Mouse (Mus musculus): ENCODE data around the gene Hcfc1r1. TPM values are rescaled to one million over a fixed set of nuclear protein-coding genes. Genes with fewer than 3 reads are reported as not detected.

Hcfc1r1 gene
- polyA plus RNA-seq, 1 experiment: 146 TPM

DNA sequence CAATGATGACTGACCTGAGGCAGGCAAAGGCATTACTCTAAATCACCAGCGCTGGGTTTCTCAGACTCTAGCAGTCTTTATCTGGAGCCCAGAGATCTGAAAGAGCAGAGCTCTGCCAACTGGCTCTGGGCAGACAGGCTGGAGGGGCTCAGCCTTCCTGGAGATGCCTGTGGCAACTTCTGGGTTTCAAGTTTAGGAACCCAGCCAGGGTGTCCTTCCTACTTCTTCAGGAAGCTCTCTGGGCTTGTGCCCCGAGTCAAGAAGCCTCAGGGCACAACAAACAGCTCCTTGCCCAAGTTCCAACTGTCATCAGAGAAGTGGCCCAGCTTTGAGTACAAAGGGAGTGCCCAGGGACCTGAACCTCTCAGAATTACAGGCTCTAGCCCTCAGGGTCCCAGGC lies 19.0 kb upstream of the Hcfc1r1 start:
- H3K27ac ChIP-seq (ENCODE audit: insufficient read depth, low read length): no peak overlapping the region
- H3K4me3 ChIP-seq (ENCODE audit: insufficient read depth, low read length): no peak overlapping the region
- TF ChIP-seq CTCF (IDR thresholded peaks at IDR 0.05; ENCODE audit: borderline replicate concordance, insufficient read depth, low read length) (no peak), POLR2A (IDR thresholded peaks at IDR 0.05; ENCODE audit: low read depth, low read length) (no peak)
- no peaks in the 10 kb centered on the region for H3K4me1 ChIP-seq (ENCODE audit: control insufficient read depth, insufficient read depth, low read length)

DNA sequence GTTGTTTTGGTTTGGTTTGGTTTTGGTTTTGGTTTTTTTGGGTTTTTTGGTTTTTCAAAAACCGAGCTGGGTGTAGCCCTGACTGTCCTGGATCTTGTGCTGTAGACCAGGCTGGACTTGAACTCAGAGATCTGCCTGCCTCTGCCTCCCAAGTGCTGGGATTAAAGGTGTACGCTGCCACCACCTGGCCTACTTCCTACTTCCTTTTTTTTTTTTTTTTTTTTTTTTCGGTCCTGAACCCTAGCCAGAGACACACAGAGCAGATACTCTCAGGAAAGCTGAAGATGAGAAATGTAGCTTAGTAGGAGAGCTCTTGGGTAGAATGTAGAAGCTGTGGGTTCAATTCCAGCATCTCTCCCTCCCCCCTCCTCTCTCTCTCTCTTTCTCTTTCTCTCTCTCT lies 14.9 kb upstream of the Hcfc1r1 start:
- Histone ChIP-seq H3K4me3 (ENCODE audit: insufficient read depth, low read length) (no peak overlapping the region), H3K4me1 (ENCODE audit: control insufficient read depth, insufficient read depth, low read length) (no peaks in the 10 kb centered on the region), H3K27ac (ENCODE audit: insufficient read depth, low read length) (no peak overlapping the region)
- TF ChIP-seq POLR2A (IDR thresholded peaks at IDR 0.05; ENCODE audit: low read depth, low read length): no peak
- TF ChIP-seq CTCF (IDR thresholded peaks at IDR 0.05; ENCODE audit: borderline replicate concordance, insufficient read depth, low read length): no peak

DNA sequence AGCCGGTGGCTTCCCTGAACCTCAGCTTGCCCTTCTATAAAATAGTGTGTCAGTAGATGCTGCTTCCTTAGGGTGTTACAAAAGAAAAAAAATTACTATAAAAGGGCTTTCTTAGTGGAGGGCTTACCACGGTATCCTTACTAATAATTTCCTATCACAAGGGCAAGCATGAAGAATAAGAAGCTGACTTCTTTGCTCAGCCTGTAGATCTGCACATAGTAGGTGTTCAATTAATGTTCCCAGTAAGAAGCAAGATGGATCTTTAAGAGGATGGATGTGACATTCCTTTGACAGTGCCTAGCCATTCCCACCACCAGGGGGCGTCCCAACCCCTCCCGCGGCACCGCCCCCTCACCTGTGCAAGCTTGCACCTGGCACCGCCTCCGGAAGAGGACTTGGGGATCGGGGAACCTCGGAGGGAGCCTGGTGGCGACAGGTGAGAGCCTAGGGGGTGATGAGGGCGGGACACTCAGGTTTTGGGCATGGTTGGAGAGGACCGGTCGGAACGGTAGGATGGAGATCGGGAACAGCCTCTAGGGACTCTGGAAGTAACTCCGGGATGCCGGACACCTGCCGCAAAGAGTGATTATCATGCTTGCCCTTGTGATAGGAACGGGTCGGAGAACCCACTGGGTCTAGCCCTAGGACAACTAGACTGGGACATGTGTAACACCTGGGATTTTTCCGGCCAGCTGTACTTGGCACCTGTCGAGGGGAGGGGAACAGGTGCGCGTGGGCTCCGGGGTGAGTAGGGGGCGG lies 13.1 kb upstream of the Hcfc1r1 start, which contains the start of gene Bicdl2:
Bicdl2 (plus strand) TSS at position 390 of the 759 bp plus-strand sequence.
- Histone ChIP-seq H3K27ac (ENCODE audit: insufficient read depth, low read length) (no peak within 1 kb of the TSS), H3K4me1 (ENCODE audit: control insufficient read depth, insufficient read depth, low read length) (no peaks in the 10 kb centered on the region), H3K4me3 (ENCODE audit: insufficient read depth, low read length) (no peak within 1 kb of the TSS)
- TF ChIP-seq CTCF (IDR thresholded peaks at IDR 0.05; ENCODE audit: borderline replicate concordance, insufficient read depth, low read length) (peak; percentile 50; the same call in 1 of the 2 replicates), POLR2A (IDR thresholded peaks at IDR 0.05; ENCODE audit: low read depth, low read length) (no peak)

DNA sequence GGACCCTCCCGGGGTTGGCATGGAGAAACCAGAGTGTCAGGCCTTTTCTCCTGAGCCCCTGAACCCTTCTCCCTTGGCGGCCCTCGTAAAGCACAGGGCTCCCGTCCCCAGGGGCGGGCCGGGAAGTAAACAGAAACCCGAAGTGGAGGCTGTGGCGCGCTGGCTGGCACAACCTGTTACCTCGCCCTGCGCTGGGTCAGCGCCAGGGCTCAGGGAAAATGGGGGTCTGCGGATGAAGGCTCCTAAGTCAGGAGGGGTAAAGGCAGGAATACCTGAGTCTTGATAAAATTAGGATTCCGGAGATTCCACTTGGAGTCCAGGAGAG lies 12.6 kb upstream of the Hcfc1r1 start:
- no peak overlapping the region for H3K4me3 ChIP-seq (ENCODE audit: insufficient read depth, low read length)
- no peak overlapping the region for H3K27ac ChIP-seq (ENCODE audit: insufficient read depth, low read length)
- H3K4me1 ChIP-seq (ENCODE audit: control insufficient read depth, insufficient read depth, low read length): no peaks in the 10 kb centered on the region
- TF ChIP-seq CTCF (IDR thresholded peaks at IDR 0.05; ENCODE audit: borderline replicate concordance, insufficient read depth, low read length) (no peak), POLR2A (IDR thresholded peaks at IDR 0.05; ENCODE audit: low read depth, low read length) (no peak)

DNA sequence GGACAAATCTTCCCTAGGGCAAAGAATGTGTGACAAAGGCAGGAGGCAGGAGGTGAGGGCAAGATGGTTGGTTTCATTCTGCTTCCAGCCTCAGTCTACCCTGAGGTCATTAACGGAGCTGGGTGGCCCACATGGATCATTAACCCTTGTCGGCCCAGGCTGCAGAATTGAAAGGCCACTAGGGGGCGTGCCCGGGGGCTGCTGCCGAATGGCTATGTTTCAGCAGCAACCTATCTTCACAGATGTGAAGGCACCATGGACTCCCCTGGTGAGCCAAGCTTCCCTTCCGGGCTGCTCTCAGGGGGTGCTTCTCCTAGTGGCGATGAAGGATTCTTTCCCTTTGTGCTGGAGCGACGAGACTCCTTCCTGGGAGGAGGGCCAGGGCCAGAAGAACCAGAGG lies 11.9 kb upstream of the Hcfc1r1 start:
- TF ChIP-seq POLR2A (IDR thresholded peaks at IDR 0.05; ENCODE audit: low read depth, low read length) (no peak), CTCF (IDR thresholded peaks at IDR 0.05; ENCODE audit: borderline replicate concordance, insufficient read depth, low read length) (peak; percentile 34)
- Histone ChIP-seq H3K4me3 (ENCODE audit: insufficient read depth, low read length) (no peak overlapping the region), H3K27ac (ENCODE audit: insufficient read depth, low read length) (no peak overlapping the region)

DNA sequence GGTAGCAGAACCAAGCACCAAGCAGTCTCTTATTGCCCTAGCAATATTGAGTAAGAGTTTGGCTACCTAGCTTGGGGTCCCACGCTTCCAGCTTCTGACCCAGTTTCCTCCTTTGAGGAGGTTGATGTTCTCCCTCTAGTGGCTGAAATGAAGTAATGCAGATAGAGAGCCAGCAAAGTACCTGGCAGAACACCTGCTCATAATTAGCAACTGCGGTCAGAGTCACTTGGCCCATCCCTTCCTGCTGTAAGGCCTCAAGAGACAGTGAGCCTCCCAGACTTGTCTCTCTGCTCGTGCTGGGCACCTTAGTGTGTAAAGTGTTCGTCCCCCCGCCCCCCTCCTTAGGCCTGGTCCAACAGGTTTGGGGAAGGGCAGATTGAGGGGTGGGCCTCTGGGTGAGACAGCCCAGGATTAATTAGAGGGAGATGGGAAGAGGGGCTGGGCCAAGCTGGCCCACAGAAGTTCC lies 8.8 kb upstream of the Hcfc1r1 start:
- TF ChIP-seq POLR2A (IDR thresholded peaks at IDR 0.05; ENCODE audit: low read depth, low read length) (no peak), CTCF (IDR thresholded peaks at IDR 0.05; ENCODE audit: borderline replicate concordance, insufficient read depth, low read length) (0 out of 2 replicates have a peak, but pooled peaks have one; percentile 15)
- H3K27ac ChIP-seq (ENCODE audit: insufficient read depth, low read length): no peak overlapping the region
- no peak overlapping the region for H3K4me3 ChIP-seq (ENCODE audit: insufficient read depth, low read length)
- H3K4me1 ChIP-seq (ENCODE audit: control insufficient read depth, insufficient read depth, low read length): no peaks in the 10 kb centered on the region

More for the DNA sequence above, 11.9 kb upstream of the Hcfc1r1 start:
- H3K4me1 ChIP-seq (ENCODE audit: control insufficient read depth, insufficient read depth, low read length): no peaks in the 10 kb centered on the region

DNA sequence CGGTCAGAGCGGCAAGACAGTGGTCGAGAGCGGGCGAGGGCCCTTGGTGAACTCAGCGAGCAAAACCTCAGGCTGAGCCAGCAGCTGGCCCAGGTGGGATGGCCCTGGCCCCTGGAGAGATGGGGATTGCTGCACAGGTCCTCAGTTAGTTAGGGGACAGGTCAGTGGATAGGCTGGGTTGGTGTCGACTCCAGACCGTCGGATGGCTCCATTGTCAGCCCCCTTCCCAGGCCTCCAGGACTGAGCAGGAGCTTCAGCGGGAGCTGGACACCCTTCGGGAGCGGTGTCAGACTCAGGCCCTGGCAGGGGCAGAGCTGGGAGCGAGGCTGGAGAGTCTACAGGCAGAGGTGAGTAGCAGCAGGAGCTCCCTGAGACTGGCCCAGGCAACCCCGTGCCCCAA lies 7.9 kb upstream of the Hcfc1r1 start:
- H3K4me1 ChIP-seq (ENCODE audit: control insufficient read depth, insufficient read depth, low read length): no peaks in the 10 kb centered on the region
- H3K4me3 ChIP-seq (ENCODE audit: insufficient read depth, low read length): no peak overlapping the region
- H3K27ac ChIP-seq (ENCODE audit: insufficient read depth, low read length): no peak overlapping the region
- no peak for TF ChIP-seq CTCF (IDR thresholded peaks at IDR 0.05; ENCODE audit: borderline replicate concordance, insufficient read depth, low read length)
- TF ChIP-seq POLR2A (IDR thresholded peaks at IDR 0.05; ENCODE audit: low read depth, low read length): no peak

DNA sequence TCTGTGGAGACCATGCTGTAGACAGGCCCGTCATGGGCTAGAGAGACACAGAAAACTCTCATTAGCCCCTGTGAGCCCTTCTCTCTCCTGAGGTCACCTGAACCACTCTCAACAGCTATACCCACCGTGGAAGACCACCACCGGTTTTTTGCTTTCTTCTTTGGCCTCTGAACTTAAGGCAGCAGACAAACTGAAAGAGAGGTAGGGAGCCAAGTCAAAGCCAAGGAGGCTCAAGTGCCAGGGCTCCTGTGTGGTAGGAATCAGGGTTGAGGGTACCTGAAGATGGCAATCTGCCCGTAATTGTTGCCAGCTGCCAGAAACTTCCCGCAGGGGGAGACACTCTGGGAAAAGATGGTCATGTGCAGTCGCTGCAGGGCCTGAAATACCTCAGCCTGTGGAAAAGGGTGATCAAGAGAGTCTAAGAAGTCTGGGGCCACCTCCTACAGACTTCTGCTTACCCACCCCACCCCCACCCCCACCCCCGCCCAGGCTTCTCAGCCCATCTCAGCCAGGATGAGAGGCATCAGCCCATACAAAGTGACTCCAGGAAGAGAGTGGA lies 2.8 kb upstream of the Hcfc1r1 start:
- TF ChIP-seq POLR2A (IDR thresholded peaks at IDR 0.05; ENCODE audit: low read depth, low read length): no peak
- TF ChIP-seq CTCF (IDR thresholded peaks at IDR 0.05; ENCODE audit: borderline replicate concordance, insufficient read depth, low read length): no peak
- Histone ChIP-seq H3K27ac (ENCODE audit: insufficient read depth, low read length) (no peak overlapping the region), H3K4me1 (ENCODE audit: control insufficient read depth, insufficient read depth, low read length) (no peaks in the 10 kb centered on the region; the same call in 1 of the 2 replicates), H3K4me3 (ENCODE audit: insufficient read depth, low read length) (no peak overlapping the region)

DNA sequence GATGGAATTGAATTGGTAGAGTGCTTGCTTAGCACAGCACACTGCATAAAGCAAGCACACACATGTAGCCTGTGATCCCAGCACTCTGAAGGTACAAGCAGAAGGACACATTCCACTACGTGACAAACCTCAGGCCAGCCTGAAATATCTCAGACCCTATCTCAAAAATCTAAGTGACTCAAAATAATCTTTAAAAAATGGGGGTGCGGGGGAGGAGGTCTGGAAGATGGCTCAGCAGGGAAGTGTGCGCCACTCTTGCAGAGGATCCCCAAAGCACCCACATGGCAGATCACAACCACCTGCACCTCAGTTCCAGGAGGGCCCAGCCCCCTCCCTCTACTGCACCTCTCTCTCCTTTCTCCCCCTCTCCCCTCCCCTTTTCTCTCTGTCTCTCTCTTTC lies 1.9 kb upstream of the Hcfc1r1 start:
- Histone ChIP-seq H3K4me3 (ENCODE audit: insufficient read depth, low read length) (no peak overlapping the region), H3K27ac (ENCODE audit: insufficient read depth, low read length) (no peak overlapping the region), H3K4me1 (ENCODE audit: control insufficient read depth, insufficient read depth, low read length) (no peaks in the 10 kb centered on the region; the same call in 1 of the 2 replicates)
- no peak for TF ChIP-seq CTCF (IDR thresholded peaks at IDR 0.05; ENCODE audit: borderline replicate concordance, insufficient read depth, low read length)
- TF ChIP-seq POLR2A (IDR thresholded peaks at IDR 0.05; ENCODE audit: low read depth, low read length): no peak

DNA sequence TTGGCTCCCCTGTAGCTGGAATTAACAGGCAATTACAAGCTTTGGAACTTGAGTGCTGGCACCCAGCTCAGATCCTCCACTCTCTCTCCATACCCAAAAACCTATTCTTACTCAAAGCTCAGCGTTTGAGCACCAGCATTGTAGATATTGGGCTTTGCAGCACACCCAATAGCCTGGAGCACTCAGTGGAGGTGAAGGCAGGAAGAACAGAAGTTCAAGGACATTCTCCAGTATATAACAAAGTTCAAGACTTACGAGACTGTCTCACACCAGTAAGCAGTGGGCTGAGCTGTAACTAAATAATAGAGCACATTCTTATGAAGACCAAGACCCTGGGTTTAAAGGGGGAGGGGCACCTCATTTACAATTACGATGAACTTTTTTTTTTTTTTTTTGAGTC lies 635 bp upstream of the Hcfc1r1 start:
- Histone ChIP-seq H3K4me3 (ENCODE audit: insufficient read depth, low read length) (peak overlapping the region; percentile 83), H3K4me1 (ENCODE audit: control insufficient read depth, insufficient read depth, low read length) (no peaks in the 10 kb centered on the region; the same call in 1 of the 2 replicates)
- TF ChIP-seq CTCF (IDR thresholded peaks at IDR 0.05; ENCODE audit: borderline replicate concordance, insufficient read depth, low read length) (no peak), POLR2A (IDR thresholded peaks at IDR 0.05; ENCODE audit: low read depth, low read length) (no peak)

More for the DNA sequence above, 635 bp upstream of the Hcfc1r1 start:
- H3K27ac ChIP-seq (ENCODE audit: insufficient read depth, low read length): no peak overlapping the region
